Mouse (Mus musculus) midbrain, embryonic 15.5 days (tissue): ENCODE data around the gene Hormad1. TPM values are rescaled to one million over a fixed set of nuclear protein-coding genes. Genes with fewer than 3 reads are reported as not detected.
A peak's percentile ranks its signal among the peaks of the same experiment; 100 is the strongest.

Experiments
- ATAC-seq: fragments of 200-750 bp; cut with Nextera tagmentation; replicated peaks from 2 replicates; pipeline ENCODE4 v1.8.0; 2017; ENCODE audit warnings: moderate TSS enrichment
- H3K27ac ChIP-seq: fragments of 300-500 bp; sonication (generic); 2 replicates; pipeline ENCODE4 v1.5.1; 2015; ENCODE audit warnings: mild to moderate bottlenecking, inconsistent platforms
- H3K27me3 ChIP-seq: fragments of 300-500 bp; sonication (generic); replicated peaks from 2 replicates; pipeline ENCODE4 v1.6.1; 2015; ENCODE audit warnings: inconsistent platforms
- H3K36me3 ChIP-seq: fragments of 300-500 bp; sonication (generic); replicated peaks from 2 replicates; pipeline ENCODE4 v1.6.1; 2015; ENCODE audit warnings: inconsistent platforms
- H3K4me1 ChIP-seq: fragments of 300-500 bp; sonication (generic); 2 replicates; pipeline ENCODE4 v1.6.1; 2015; ENCODE audit warnings: inconsistent platforms
- H3K4me2 ChIP-seq: fragments of 300-500 bp; sonication (generic); 2 replicates; pipeline ENCODE4 v1.6.1; 2015; ENCODE audit warnings: inconsistent platforms, mild to moderate bottlenecking, moderate library complexity
- H3K4me3 ChIP-seq: fragments of 300-500 bp; sonication (generic); 2 replicates; pipeline ENCODE4 v1.5.1; 2015; ENCODE audit warnings: mild to moderate bottlenecking, inconsistent platforms
- H3K9ac ChIP-seq: fragments of 300-500 bp; sonication (generic); 2 replicates; pipeline ENCODE4 v1.6.1; 2015; ENCODE audit warnings: mild to moderate bottlenecking, inconsistent platforms
- H3K9me3 ChIP-seq: fragments of 300-500 bp; sonication (generic); 2 replicates; pipeline ENCODE4 v1.6.1; 2016; ENCODE audit warnings: inconsistent platforms
- WGBS: fragments of 180-500 bp; shearing (Covaris S2); methylation state at CpG from one replicate; pipeline ENCODE4 v1.1.7; 2015; ENCODE audit warnings: mixed read lengths; 5-methylcytosine and 5-hydroxymethylcytosine counted together
- polyA plus RNA-seq: library from polyadenylated mRNA; unstranded; fragments of >200 nt; fragmentation: Nextera tagmentation; extraction: Ambion mirVana; gene quantifications from 2 replicates; pipeline ENCODE4 v1.2.1, GENCODE M21; 2015

Gene Hormad1
- polyA plus RNA-seq, 1 experiment from 2014 or later = not detected

DNA sequence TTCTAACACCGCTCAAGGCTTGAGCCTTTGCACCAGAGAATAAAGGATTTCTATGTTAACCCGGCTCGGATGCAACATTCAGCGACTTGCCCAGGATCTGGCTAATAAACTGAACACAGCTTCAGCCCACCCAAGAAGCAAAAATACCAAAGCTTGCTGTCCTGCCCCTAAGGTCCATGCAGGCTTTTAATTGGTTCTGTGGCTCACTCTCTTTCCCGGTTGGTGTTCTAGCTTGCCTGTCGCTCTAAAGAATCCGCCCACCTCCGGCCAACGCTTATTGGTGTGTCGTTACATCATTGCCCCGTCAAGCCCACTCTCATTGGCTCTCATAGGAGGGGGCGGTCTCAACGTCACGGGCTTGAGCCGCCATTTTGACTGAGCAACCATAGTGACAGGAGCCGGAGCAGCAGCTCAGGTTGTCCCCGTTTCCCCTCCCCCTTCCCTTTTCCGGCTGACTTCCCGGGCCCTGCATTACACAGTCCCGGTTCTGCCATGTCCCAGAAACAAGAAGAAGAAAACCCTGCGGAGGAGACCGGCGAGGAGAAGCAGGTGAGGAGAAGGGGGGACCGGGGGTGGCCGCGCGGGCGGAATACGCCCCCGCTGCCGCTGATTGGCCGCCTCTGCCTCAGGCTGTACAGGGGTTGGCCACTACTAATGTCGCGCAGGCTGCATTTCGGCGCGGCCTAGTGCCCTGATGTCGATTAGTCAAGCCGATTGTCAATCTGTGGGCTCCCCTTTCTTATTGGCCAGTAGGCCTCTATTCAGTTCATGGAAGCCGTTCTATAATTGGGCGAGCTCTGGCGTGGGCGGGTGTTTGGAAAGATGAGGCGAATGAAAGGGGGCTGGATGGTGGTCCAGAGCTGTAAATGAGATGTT, 65.4 kb downstream of the Hormad1 start, which contains the start of gene Ensa:
Gene Ensa (plus strand): TSS at position 366 of the 876 bp plus-strand sequence.
- peak within 1 kb of the TSS; percentile 61 for H3K9ac ChIP-seq
- H3K4me1 ChIP-seq = peaks cover 24% of the 10 kb centered on the region
- peak; percentile 99 for ATAC-seq
- no peaks in the 10 kb centered on the region for H3K27me3 ChIP-seq
- peak within 1 kb of the TSS; percentile 66 for H3K4me3 ChIP-seq
- peaks cover 24% of the 10 kb centered on the region for H3K36me3 ChIP-seq
- peak within 1 kb of the TSS; percentile 96 for H3K27ac ChIP-seq
- no peaks in the 10 kb centered on the region for H3K9me3 ChIP-seq
- under 1% methylated on average over 44 of the region's 44 CpGs for WGBS
- H3K4me2 ChIP-seq = peak within 1 kb of the TSS; percentile 66

DNA sequence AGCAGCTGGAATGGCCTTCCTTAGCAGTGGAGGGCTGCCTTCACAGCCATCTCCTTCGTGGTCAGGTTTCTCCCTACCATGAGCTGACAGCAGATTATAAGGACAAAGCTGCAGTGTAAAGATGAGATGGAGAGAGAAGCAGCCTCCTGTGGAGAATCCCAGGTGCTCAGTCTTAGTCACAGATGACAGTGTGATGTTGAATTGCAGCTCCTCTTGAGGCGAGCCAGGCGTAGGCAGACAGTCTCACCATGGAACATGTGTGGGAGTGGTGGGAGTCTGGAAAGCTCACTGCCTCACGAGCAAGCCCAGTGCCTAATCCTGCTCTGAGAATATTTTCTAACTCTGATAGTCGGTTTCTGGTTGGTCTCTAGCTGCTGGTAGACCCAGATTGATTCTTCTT, 68.3 kb downstream of the Hormad1 start:
- Histone ChIP-seq H3K9ac (no peak overlapping the region; the same call in 1 of the 2 replicates), H3K36me3 (peaks cover 46% of the 10 kb centered on the region), H3K4me1 (peaks cover 26% of the 10 kb centered on the region), H3K27me3 (no peaks in the 10 kb centered on the region), H3K4me2 (no peak overlapping the region), H3K27ac (no peak overlapping the region), H3K4me3 (no peak overlapping the region), H3K9me3 (no peaks in the 10 kb centered on the region)
- 90% methylated on average over 5 of the region's 5 CpGs for WGBS
- no peak for ATAC-seq

DNA sequence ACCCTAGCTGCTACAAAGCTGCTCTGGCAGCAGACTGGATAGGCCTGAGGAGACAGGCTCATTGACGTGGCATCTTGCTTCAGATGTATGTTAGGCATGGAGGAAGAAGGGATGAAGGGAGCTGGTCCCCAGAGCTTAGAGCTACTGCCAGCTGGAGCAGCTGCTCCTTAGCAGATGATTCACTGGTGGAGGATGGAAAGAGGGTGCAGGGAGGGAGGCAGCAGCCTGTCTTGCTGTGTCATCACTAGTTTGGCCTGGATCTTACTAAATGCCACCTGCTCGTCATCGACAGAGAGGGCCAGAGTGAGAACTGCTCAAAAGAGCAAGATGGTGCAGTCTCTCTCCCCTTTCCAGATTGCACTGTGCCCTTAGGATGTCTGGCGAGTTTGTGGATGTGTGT, 70.3 kb downstream of the Hormad1 start:
- Histone ChIP-seq H3K4me3 (no peak overlapping the region), H3K36me3 (peaks cover 56% of the 10 kb centered on the region), H3K27ac (no peak overlapping the region), H3K9ac (no peak overlapping the region), H3K9me3 (no peaks in the 10 kb centered on the region), H3K27me3 (no peaks in the 10 kb centered on the region), H3K4me1 (peaks cover 26% of the 10 kb centered on the region), H3K4me2 (no peak overlapping the region)
- WGBS = 87% methylated on average over 4 of the region's 4 CpGs
- no peak for ATAC-seq

DNA sequence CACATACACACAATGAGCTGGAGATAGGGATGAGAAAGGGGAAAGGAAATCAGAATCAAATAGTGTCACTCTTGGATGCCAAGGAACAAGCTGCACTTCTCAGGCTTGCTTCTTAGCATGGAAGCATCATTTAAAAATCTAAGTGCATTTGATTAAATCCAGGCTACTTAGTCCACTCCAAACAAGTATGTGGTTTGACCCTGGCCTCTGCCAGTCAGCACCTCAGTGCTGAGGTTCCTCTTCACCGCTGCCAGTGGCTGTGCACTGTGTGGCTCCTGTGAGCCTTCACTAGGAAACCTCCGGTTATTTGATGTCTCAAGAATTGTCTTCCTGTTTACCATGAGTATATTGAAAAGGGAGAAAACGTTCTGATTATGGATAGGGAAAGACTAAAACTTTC, 71.4 kb downstream of the Hormad1 start:
- peaks cover 24% of the 10 kb centered on the region for H3K4me1 ChIP-seq
- H3K9me3 ChIP-seq = no peaks in the 10 kb centered on the region
- H3K9ac ChIP-seq = no peak overlapping the region
- no peak overlapping the region for H3K27ac ChIP-seq
- 87% methylated on average over 3 of the region's 3 CpGs for WGBS
- no peak for ATAC-seq
- H3K4me3 ChIP-seq = no peak overlapping the region
- no peaks in the 10 kb centered on the region for H3K27me3 ChIP-seq
- H3K4me2 ChIP-seq = no peak overlapping the region
- peaks cover 59% of the 10 kb centered on the region for H3K36me3 ChIP-seq

GRCm38 (mm10) chr3:95631304-95631703, 71.8 kb downstream of the Hormad1 start:
- peaks cover 59% of the 10 kb centered on the region for H3K36me3 ChIP-seq
- H3K4me1 ChIP-seq = peaks cover 19% of the 10 kb centered on the region
- H3K9ac ChIP-seq = no peak overlapping the region
- no peaks in the 10 kb centered on the region for H3K27me3 ChIP-seq
- no peak overlapping the region for H3K4me3 ChIP-seq
- H3K9me3 ChIP-seq = no peaks in the 10 kb centered on the region
- ATAC-seq = no peak
- WGBS = 88% methylated on average over 6 of the region's 6 CpGs
- H3K4me2 ChIP-seq = no peak overlapping the region
- no peak overlapping the region for H3K27ac ChIP-seq

DNA sequence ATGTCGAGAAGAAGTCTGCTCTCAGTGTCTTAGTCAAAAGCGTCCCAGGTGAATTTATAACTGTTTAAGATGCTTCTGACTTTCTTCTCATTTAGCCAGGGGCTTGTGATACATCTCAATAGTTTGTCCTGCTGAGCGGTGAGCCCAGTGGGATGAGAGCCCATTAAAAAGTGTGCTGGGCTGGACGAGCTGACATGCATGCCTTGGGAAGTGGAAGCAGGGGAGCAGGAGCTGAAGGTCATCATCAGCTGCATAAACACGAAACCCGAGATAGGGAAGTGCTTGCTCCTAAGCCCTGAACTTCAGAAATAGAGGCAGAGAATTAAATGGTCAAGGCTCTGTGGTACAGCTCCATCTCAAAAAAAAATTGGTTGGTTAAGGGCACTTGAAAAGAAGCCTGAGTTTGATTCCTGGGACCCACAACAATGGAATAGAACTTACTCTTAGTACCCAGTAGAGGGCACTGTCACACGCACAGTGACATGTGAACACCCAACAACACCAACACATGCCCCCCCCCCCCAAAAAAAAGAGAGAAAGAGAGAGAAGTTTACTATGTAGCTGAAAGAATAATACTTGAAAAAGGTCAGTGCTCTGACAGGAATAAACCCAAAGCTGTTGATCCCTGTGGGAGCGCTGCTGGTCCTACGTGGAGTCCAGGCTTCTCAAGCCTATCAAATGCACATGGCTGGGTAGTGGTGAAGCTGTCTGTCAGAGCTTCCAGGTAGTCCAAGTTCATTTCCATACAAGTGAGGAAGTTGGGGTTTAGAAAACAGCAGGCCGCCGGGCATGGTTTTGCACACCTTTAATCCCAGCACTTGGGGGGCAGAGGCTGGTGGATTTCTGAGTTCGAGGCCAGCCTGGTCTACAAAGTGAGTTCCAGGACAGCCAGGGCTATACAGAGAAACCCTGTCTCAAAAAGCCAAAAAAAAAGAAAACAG, 73.4 kb downstream of the Hormad1 start:
- H3K4me3 ChIP-seq = no peak overlapping the region
- no peak overlapping the region for H3K27ac ChIP-seq
- no peak overlapping the region for H3K4me2 ChIP-seq
- 79% methylated on average over 12 of the region's 12 CpGs for WGBS
- H3K27me3 ChIP-seq = no peaks in the 10 kb centered on the region
- H3K4me1 ChIP-seq = peaks cover 3% of the 10 kb centered on the region; the same call in 1 of the 2 replicates
- no peak for ATAC-seq
- peaks cover 66% of the 10 kb centered on the region for H3K36me3 ChIP-seq
- H3K9ac ChIP-seq = no peak overlapping the region
- no peaks in the 10 kb centered on the region for H3K9me3 ChIP-seq

- no peaks in the 10 kb centered on the region for H3K27me3 ChIP-seq
- 80% methylated on average over 4 of the region's 4 CpGs for WGBS
- ATAC-seq = no peak
- peaks cover 42% of the 10 kb centered on the region; the same call in 1 of the 2 replicates for H3K36me3 ChIP-seq
- no peak overlapping the region for H3K27ac ChIP-seq
- H3K4me1 ChIP-seq = 0 out of 2 replicates have a peak, but pooled peaks cover 3% of the 10 kb centered on the region
- no peak overlapping the region for H3K4me3 ChIP-seq
- no peak overlapping the region for H3K9ac ChIP-seq
- H3K4me2 ChIP-seq = no peak overlapping the region
- no peaks in the 10 kb centered on the region for H3K9me3 ChIP-seq
These were observed 76.2 kb downstream of the Hormad1 start for GRCm38 (mm10) chr3:95635636-95636035.

DNA sequence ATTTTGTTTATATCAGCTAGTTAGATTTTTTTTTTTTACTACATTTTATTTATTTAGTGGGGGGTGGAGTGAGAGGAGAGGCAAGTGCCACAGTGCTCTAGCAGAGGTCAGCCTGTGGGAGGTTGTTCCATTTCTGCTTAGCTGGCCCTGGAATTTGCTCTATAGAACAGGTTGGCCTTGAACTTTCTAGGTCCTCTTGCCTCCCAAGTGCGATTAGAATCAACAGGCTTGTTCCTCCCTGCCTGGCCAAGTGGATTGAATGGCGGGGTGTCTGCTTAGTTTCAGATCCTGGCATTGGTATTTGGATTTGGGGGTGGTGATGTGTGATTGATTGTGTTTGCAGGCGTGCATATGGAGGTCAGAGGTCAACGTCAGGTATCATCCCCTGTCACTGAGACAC, 76.6 kb downstream of the Hormad1 start:
- WGBS = 91% methylated on average over 4 of the region's 4 CpGs
- H3K36me3 ChIP-seq = peaks cover 38% of the 10 kb centered on the region; the same call in 1 of the 2 replicates
- no peak overlapping the region for H3K4me2 ChIP-seq
- ATAC-seq = no peak
- H3K27me3 ChIP-seq = no peaks in the 10 kb centered on the region
- no peak overlapping the region for H3K4me3 ChIP-seq
- H3K27ac ChIP-seq = no peak overlapping the region
- H3K4me1 ChIP-seq = 0 out of 2 replicates have a peak, but pooled peaks cover 3% of the 10 kb centered on the region
- H3K9ac ChIP-seq = no peak overlapping the region
- no peaks in the 10 kb centered on the region for H3K9me3 ChIP-seq

Other genes starting within 250 kb of the Hormad1 start
- gene Cers2, start 244.9 kb upstream of the Hormad1 start, polyA plus RNA-seq = 97.6 and 97.8 TPM in 2 replicates
- 43.4 and 45.4 TPM in 2 replicates for gene Setdb1, start 202.5 kb upstream of the Hormad1 start, polyA plus RNA-seq
- gene 4930558C23Rik, start 156.8 kb upstream of the Hormad1 start, polyA plus RNA-seq = not detected in 2 replicates
- gene Arnt, start 125.3 kb upstream of the Hormad1 start, polyA plus RNA-seq = 17.7 and 19.7 TPM in 2 replicates
- 6.5 and 8.0 TPM in 2 replicates for gene Ctsk, start 60.4 kb upstream of the Hormad1 start, polyA plus RNA-seq
- gene Ctss, start 32.9 kb upstream of the Hormad1 start, polyA plus RNA-seq = 11.1 and 12.9 TPM in 2 replicates
- gene Golph3l, start 29.3 kb downstream of the Hormad1 start, polyA plus RNA-seq = 27.4 and 27.9 TPM in 2 replicates
- gene Ensa, start 65.3 kb downstream of the Hormad1 start, polyA plus RNA-seq = 123 and 133 TPM in 2 replicates
- gene Mcl1, start 99.1 kb downstream of the Hormad1 start, polyA plus RNA-seq = 47.8 and 47.9 TPM in 2 replicates
- gene Adamtsl4, start 128.2 kb downstream of the Hormad1 start, polyA plus RNA-seq = 1.0 TPM in 2 replicates
- 11.3 and 12.3 TPM in 2 replicates for gene Ecm1, start 179.9 kb downstream of the Hormad1 start, polyA plus RNA-seq
- 49.2 and 51.1 TPM in 2 replicates for gene Tars2, start 200.5 kb downstream of the Hormad1 start, polyA plus RNA-seq